Mouse (Mus musculus): ENCODE measurements around the gene Egfl7.

Egfl7 gene

DNA sequence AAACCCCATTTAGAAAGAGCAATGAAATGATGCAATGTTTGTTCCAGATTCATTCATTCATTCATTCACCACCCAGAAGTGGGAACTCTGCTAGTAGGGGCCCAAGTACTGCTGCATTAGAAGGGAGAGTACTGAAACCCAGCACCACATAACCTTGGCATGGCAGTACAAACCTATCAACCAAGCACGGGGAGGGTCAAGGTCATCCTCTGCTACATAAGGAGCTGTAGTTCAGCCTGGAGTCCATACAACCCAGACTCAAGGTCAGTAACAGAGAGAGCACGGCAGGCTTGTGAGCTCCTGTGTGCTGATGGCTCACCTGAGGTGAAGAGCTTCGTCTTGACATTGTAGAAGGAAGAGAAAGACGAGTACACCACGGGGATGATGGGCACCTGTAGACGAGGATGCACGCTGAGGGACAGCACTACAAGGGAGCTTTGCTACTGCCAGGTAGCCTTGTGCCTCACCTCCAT lies 14.7 kb downstream of the Egfl7 start:
- no peak for DNase-seq

DNA sequence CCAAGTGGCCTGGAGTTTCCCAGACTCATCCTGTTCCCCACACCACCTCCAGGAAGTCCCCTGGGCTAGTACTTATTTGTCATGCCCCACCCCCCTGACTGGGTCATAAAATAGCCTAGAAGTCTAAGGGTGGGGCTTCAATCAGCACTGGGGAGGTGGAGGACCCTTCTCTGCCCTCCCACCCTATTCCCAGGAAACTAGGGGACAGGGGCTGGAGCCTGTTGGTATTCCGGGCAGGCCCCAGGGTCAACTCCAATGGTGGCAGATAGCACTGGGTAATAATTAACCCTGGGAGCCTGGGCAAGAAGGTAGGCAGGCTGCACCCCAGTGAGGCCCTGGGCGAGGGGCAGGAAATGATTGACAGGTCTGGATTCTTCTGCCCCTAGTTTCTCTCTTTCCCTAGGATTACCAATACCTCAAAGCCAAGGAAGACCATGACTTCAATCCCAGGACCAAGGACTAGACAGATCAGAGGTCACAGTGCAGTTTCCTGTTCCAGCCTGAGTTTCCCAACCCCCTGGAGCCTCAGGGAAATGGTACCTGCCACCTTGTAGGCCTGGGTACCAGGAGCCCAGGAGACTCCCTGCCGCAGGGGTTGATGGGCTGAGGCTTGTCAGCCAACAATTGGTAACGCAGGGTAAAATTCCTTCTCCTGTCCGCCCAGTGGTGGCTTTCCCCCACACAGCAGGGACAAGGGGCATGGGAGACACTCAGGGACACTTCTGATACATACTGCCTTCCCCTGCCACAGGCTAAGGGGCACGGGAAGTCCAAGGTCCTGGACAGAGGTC lies 15.3 kb downstream of the Egfl7 start:
- DNase-seq = no peak

DNA sequence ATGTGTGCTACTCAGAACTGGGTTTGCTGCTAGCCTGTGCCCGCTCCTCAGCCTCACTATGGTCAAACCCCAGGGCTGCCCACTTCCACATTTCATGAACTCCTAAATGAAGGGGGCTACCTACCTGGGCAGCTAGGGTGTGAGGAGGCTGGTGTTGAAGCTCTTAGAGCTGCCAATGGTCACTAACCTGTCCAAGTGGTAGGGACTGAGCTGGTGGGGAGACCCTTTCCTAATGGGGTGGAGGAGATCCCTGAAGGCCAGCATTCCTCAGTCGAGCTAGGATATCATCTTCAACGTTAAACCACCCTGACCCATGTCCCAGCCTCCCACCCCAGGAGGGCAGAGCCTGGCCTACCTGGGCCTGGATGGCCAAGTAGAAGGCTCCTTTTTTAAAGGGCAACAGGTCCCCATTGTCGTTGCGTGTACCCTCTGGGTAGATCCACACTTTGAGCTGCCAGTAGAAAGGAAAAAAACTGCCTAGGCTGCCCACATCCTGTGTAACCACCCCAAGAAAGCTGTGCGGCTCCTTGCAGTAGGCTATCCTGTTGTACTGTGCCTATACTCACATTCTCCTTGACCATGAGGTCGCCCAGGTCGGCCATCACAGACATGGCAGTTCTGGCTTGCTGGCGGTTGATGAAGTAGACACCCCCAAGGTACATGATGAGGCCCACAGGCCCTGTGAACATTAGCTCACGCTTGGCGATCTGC lies 16.1 kb downstream of the Egfl7 start:
- DNase-seq = no peak

DNA sequence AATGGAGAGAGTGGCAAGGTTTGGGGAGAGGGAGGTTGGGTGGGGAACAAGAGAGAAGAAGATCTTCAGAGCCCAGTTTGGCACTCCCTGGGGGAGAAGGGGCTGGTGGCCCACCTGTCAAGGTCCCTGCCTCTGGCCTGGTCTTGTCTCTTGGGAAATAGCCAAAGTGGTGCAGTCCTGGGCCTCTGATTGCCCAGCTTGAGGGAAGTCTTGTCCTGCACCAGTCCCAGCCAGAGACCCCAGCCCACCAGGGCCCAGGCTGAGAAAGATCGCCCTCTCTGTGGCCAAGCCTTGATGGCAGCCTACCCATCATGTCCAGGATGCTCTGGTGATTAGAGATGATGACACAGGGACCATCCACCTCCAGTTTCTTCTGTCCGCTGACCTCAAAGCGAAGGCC lies 17.1 kb downstream of the Egfl7 start:
- DNase-seq = no peak

DNA sequence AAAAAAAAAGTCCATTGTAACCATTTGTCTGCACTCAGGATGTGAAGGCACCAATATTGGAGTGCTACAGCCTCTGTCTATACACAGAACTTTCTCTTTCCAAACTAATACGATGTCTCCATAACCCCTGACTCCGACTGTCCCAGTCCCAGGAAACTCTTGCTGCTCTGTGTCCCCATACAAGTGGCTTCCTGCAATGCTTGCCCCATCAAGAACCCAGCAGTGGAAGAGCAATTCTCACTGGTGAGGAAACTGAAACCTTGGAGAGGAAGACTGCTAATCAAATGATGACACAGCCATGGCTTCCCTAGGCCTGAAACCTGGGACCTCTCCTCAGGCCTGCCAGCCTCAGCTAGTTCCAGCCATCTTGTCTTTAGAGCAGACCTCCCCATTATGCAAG lies 18.0 kb downstream of the Egfl7 start:
- no peak for DNase-seq

DNA sequence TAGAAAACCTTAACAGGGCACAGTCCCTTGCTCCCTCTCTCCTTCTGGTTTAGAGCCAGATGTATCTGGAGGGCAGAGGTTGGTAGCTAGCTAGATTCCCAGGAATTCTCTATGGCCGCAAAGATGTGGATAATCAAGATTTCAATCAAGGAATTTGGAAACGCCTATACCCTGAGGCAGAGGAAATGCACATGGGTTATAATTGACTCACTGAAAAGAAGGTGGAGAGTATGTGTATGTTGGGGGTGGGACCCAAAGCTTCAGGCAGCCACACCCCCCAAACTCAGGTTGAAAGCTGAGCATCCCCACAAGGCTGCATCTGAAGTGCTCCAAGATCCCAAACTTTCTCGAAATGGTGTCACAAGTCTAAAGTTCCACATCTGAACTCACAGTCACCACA lies 18.6 kb downstream of the Egfl7 start:
- DNase-seq = no peak

DNA sequence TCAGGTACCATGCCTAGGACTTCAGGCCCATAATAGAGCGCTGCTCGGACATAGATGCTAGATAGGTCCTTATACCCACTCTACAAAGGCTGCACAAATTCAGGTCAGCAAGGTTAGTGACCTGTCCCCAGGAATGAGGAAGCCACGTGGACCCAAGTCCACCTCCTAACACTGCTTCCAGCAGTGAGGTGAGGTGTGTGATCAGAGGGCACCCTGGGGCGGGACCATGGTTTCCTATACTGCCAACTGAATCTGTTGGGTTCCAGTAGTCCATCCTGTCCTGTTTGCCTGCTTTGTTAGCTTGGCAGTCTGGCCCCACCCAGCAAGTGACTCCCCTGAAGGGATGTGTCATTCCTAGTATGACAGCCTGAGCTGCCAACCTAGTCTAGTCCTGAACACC lies 20.2 kb downstream of the Egfl7 start:
- DNase-seq = no peak

DNA sequence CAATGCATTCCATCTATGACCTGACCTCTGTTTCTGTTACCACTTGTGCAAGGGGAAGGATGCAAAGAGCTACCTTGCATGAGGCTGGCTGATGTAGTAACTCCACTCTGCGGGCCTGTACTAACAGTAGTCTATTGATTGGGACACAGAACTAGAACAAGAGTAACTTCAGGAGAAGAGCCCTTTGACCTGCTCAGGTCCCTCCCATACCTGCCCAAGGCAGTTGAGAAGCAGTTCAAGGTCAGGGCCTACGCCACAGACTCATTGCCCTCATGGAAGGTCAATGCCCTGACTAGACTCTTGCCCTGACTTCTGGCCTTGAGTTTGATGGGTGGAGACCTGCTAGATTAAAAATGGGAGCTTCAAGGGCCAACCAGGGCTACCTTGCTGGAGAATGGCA lies 20.9 kb downstream of the Egfl7 start:
- no peak for DNase-seq

DNA sequence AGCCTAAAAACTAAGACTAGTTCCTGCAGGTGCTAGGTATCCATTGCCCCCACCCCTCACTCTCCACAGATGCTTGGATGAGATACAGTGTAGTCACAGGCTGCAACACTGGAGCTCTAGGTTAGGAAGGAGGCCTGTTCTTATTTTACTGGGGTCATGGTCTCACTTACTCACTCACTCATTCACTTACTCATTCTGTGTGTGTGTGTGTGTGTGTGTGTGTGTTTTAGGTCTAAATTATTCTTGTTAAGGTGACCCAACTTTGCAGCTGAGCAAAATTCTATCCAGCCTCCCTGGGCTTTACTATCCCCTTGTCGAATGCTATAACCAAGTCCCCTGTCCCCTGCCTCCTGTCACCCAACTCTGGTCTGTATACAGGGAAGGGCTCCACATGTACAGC lies 21.8 kb downstream of the Egfl7 start:
- DNase-seq = no peak

DNA sequence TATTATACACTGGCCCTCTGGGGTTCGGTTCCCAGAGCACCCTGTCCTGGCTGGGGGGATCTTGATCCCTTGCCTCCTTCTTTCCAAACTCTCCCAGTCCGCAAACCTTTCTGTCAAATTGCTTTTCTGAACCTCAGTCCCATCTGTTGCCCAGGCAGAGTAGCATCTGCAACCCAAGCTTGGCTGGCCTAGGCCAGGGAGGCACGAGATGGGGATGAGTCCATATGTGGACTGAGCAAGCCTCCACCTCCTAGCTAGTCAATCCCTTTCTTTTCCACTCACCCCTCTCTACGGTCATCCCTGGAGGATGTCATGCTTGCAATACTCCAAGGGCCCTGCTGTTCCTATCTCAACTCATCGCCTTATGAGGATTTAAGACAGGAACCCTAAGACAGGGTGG lies 22.8 kb downstream of the Egfl7 start:
- no peak for DNase-seq

DNA sequence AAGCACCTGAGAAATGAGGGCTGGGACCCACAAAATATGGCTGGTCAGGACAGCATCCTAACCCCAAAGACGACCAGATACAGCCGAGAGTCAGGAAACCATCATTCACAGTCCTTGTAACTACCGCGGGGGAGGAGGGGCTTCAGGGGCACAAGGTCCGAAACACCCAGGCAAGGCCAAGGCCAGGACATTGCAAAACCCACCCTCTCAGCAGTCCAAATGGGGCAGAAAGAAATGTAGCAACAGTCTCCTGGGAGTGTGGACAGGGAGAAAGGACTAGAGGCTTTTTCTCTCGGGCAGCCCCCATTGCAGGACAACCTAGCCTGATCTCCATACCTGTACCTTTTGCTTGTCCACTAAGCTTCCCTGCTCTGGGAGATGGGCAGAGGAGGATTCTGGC lies 23.3 kb downstream of the Egfl7 start:
- no peak for DNase-seq

DNA sequence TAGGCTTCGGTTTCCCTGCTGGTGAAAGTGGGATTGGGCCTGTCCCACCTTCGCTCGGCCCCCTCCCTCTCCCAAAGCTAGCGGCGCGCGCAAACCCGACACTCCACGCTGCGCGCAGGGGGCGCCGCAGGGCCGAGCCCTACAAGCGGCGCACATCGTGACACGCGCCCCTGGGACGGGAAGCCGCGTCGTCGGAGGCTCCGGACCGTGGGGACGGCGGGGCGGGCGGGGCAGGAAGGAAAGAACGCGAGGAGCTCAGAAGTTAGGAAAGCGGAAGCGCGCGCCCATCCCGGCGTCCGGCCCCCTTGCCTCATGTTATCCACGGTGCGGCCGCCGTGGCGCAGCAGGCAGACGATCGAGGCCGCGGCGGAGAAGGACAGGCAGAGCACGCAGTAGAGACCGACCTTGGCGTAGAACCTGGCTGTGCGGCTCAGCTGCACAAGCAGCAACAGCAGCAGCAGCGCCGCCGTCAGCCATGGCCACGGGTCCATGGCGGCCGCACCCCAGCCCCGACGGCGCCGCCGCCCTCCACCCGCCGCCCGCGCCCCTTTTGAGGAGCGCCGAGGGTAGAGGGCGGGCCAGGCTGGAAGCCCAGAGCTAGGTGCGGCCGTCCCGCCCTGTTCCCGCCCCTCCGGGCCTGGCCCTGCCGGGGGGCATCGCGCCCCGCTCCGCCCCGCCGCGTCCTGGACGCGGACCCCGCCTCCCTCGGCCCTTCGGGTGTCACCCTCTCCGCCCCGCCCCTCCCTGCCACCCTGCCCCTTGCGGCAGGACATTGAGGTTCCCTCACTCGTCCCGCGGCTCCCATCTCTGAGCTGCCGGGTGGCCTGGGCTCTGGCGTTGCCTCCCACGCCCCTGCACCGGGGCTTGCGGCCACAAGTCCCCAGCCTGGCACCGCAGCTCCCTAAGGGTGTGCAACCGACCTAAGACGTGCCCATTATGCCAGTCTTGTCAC lies 24.2 kb downstream of the Egfl7 start, which contains the start of gene Agpat2:
Gene Agpat2, minus strand, starts transcription at position 698 of the 952 bp plus-strand sequence.
- no peak for DNase-seq

DNA sequence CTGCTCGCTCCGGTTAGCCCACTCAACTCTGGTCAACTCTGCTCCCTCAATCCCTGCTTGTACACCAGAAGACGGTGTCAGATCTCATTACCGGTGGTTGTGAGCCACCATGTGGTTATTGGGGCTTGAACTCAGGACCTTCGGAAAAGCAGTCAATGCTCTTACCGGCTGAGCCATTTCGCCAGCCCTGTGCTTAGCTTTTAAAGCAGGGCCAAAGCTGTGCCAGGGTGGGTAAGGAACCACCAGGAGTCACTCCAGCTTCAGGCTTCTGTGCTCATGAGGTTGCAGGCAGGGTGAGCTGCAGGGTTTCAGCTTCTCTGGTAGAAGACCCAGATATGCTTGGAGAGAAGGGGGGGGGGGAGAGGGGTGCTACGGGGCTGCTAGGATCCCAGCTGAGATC lies 25.5 kb downstream of the Egfl7 start:
- DNase-seq = no peak

DNA sequence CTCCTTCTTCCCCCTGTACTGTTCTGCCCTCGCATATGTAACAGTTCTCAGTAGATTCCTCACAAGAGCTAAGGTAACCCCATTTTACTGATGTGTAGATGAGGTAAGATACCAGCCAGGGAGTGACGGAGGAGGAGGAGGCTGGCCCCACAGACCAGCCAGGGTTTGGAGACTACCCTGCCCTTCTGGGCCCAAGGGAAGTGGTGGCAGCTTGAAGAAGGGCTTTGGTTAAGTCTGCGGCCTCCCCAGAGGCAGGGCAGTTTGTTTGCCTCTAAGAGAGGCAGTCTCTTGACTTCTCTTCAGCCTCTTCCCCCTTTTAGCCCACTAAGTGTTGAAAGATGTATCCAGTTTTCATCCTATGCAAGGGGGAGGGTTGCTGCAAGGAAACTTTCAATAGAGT lies 26.8 kb downstream of the Egfl7 start:
- DNase-seq = no peak

DNA sequence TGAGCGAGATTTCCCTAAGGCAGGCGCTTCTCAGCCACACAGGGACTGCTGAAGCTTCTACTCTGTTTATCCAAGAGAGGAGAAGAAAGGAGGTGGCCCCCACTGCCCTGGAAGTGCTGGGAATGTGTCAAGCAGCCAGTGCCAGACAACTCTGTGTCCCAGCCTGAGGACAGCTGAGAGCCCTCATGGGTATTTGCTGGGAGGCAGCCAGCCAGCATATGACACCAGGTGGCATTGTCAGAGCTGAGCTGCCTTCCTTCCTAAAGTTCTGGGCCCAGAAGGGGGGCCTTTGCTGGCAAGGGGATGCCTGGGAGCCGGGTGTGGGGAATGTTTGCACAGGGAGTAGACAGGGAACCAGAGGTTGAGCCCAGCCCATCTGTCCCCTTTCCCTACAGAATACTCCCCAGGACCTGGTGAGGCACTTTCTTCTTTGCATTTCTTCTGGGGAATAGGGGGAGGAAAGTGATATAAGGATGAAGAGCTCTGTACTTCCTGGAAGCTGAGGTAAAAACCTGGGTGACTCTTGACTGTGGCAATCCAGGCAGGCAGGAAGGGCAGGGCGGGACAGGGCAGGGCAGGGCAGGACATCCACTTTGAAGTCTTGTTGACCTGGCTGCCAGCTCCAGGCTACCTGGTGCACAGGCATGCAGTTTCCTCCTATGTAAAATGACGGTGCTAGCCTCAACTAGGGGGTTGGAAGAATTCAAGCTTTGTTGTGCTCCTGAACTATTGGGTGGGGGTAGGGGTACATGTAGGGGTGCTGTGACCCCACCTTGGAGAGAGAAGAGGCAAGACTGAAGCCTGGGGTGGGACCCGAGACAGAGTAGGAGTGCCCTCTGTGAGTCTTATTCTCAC lies 27.5 kb downstream of the Egfl7 start:
- DNase-seq = no peak

DNA sequence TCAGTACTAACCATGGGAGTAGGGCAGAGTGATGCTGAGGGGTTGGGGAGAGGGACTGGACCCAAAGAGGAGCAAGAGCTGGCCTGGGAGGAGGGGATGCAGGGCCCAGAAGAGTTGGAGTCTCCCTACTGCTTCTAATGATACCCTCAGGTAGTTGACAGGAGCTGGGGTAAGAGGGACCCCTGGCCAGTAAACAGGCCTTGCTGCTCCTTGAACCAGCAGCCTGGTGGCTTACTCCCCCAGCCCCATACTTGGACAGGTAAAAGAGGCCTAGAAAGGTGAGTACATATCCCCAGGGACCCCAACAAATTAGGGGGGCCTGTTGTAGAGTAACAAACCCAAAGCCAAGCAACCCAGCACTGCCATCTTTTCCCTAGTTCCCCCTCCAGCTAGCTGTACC lies 29.0 kb downstream of the Egfl7 start:
- no peak for DNase-seq

DNA sequence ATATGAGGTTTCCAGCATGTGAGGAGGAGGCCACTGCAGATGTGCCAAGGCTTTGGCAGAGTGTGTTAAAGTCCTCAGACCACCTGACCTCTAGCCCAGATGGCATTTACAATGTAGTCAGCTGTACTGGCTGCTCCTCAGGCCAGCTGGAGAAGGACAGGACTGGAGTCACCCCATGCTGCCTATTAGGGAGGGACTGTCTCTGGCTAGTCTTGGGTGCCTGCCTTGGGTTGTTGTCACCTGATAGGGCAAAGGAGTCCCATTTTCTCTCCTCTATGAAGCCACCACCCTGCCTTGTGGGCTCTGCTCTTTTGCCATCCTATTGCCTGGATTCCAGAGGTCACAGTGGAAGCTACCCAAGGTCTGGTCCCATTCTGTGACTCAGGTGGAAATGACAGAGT lies 29.4 kb downstream of the Egfl7 start:
- no peak for DNase-seq

DNA sequence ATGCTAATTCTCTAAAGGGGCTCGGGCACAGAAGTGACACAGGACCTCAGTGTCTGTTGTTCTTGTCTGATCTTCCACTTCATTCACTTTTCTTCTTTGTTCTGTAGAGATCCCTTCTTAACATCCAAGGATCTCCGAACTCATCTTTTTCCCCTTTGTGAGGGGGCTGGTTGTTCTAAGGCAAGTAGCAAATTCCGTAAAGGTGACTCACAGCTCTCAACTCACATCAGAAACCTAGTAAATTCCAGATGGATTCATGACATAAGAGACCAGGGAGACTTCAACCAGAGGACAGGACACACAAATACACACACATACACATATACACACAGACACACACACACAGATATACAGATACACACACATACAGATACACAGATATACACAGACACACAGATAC lies 30.7 kb downstream of the Egfl7 start:
- no peak for DNase-seq

DNA sequence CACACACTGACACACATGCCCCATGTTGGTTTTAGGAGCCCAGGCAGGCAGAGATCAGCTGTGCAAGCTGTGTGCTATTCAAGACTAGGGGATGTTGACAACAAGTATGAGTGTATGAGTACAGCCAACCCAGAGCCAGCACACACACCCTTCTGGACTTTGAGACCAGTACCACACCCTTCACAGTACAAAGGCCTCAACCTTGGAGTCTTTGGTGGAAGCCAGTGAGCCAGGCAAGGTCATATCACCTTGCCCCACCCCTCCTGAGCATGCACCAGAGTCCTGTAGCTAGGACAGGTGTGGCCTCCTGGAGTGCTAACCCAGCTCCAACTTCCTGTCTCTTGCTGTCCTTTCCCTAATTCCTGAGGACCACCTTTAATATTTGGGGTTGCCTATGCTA lies 31.2 kb downstream of the Egfl7 start:
- no peak for DNase-seq

DNA sequence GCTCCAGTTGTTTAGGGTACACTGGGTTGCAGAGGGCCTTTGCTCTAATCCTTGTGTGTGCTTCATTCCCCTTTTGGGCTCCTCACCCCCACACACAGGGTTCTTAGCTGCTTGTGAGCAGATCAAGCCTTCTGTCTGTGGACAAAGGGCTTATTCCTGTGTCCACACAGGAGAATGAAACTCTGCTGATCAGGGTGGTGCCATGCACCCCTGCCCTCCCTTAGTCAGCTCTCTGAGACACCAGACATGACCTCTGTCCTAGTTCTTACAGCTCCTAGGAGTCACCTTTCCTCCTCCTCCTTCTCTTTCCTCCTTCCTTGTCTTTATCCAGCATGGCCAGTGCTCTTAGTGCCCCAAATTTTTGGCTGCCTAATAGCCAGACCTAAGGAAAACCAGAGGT lies 32.1 kb downstream of the Egfl7 start:
- DNase-seq = no peak

DNA sequence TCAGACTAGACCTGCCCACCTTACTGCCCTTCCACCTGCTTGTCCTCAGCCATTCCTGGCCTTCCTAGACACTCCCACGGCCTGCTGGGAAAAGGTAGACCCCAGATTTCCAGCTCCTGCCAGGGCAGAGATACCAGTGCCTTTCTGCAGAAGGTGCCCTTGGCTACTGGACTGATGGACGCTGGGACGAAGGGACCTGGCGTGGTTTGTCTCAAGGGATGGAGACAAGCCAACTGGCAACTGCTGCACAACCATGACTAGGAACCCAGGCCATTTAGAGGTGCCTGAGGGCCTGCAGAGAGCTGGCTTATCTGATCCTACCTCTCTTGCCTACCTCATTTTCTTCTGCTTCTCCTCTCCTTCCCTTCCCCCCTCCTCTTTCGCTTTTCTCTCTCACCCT lies 35.1 kb downstream of the Egfl7 start:
- no peak for DNase-seq

DNA sequence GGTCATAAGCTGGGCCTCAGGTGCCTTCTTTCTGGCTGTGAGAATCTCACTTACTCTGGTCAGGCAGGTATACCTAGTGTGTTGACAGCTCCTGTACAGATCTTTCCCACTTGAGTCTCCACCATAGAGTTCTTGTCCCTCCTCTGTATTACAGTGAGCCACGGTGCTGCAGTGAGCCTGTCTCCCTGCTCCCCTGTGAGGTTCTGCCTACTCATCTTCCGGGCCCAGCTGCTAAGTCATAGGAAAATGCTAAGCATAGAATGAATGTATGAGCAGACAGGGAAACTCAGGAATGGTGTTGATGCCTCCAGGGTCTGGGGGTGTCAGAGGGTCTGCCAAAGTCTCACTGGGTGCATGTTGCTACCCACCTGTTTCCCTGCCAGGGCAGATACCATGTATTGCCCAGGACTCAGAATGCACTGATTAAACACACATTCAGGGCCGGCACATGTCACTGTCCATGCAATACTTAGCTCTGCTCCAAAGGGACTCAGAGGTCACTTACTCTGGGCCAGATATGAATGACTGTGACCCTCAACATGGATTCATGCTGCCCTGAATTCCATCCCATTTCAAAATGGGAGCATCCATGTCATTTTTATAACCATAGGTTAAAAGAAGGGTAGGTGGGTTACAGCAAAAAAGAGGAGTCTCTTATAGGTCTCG lies 35.8 kb downstream of the Egfl7 start:
- no peak for DNase-seq
